Mouse (Mus musculus): ENCODE data around the gene Pald1.

Pald1 gene

DNA sequence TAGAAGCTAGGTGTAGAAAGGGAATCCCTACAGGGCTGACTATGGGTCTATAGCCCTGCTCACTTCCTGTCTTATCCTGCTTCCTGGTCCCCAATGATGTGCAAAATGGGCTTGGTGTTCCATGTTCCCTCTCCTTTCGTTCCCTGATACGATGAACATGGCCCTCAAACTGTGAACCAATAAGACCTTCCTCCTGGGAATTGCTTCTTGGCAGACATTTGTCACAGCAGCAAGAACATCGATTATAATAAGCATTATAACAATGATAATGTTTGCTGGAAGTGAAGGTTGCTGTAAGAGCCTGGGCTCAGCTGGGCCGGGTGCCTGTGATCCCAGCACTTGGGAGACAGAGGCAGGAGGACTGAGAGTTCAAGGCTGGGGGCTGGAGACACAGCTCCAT, 99.0 kb downstream of the Pald1 start:
- no peak for DNase-seq (ENCODE audit: low read depth, low spot score)

- DNase-seq (ENCODE audit: low read depth, low spot score): no peak
Observed at GRCm38 (mm10) chr10:61281115-61281514, 102.2 kb downstream of the Pald1 start.

DNA sequence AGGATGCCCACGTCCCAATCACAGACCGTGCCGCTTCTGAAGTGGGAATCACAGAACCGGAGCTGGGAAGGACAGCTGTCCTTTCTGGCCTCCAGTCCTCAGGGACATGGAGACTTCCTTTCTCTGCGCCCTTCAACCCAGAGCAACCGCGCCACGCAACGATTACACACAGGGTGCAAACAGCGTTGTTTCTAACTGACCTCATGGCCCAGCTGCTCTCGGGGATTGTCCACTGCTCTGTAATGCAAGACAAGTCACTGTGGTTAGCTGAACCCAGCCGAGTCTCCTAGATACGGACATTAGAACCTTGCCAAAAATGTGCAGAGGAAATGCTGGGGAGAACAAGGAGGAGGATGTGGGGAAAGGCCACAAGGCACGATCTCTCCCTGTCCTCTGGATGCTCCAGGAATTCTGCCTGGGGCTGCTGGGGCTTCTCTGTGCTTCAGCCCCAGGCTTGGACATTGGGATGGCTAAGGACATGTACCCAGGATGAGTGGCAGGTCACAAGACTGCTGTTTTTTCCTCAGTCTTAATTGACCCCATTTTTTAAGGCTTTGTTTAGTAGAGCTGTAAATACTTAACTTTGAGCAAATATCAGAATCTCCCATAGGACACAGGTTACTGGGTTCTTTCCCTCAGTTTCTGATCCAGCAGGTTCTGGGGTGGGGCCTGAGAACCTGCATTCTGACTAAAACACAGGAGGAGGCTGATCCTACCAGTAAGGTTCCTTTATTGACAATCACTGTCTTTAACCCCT, 105.2 kb downstream of the Pald1 start:
- DNase-seq (ENCODE audit: low read depth, low spot score): no peak

- no peak for DNase-seq (ENCODE audit: low read depth, low spot score)
Observed at GRCm38 (mm10) chr10:61277051-61277450, 106.3 kb downstream of the Pald1 start.

- DNase-seq (ENCODE audit: low read depth, low spot score): no peak
Observed at GRCm38 (mm10) chr10:61275669-61276110, 107.6 kb downstream of the Pald1 start.

DNA sequence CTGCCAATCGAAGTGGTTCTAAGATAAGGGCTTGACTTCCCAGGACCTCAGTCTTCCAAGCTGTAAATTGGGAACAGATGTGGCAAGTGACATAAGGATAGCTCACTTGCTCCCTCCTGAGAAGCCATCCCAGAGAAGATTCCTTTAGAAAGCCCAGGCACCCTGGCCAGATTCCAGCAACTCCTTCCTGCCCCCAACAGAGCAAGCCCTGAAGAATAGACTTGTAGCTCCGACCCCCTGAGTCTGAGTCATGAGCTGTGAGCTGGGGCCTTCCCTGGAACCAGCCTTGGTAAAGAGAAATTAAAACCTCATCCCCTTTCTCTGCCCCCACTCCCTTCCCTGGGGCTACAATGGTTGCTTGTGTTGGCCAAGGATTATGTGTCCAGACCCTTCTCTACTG, 108.8 kb downstream of the Pald1 start:
- DNase-seq (ENCODE audit: low read depth, low spot score): no peak

DNA sequence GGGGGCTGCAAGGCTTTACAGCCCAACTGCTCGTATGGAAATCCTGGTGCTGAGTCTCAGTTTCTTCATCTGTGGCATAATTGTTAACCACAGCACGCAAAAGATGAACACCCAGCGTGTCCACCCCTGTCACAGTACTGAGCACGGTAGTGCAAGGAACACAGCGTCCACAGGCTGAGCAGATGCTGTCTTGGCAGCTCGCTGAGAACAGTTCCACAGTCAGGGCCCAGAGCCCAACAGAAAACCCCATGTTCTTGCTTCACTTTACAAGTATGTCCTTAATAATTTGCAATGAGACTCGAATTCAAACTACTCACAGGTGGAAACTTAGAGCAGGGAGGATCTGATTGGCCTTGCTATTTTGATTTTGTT, 109.5 kb downstream of the Pald1 start:
- DNase-seq (ENCODE audit: low read depth, low spot score): no peak

- DNase-seq (ENCODE audit: low read depth, low spot score): no peak
Observed at GRCm38 (mm10) chr10:61273081-61273843, 110.1 kb downstream of the Pald1 start, which contains the start of gene Adamts14. TSS of gene Adamts14 (minus strand) at chr10:61273438.

DNA sequence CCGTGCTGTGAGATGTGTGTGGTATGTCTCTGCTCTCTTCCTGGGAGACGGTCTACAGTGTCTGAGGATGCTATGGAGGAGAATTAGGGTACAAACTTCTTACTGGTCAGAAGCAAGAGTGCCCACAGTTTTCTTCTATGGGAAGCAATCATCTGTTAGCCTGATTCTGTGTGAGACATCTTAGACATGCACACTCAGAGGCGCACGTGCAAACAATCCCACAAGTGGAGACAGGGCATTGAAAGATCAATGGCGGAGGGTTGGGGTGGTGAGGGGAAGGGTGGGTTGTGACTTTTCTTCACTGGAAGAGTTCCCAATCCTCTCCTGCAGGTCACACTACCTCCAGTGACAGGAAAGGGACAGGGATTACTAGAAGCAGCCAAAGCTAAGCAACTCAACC, 110.7 kb downstream of the Pald1 start:
- no peak for DNase-seq (ENCODE audit: low read depth, low spot score)

DNA sequence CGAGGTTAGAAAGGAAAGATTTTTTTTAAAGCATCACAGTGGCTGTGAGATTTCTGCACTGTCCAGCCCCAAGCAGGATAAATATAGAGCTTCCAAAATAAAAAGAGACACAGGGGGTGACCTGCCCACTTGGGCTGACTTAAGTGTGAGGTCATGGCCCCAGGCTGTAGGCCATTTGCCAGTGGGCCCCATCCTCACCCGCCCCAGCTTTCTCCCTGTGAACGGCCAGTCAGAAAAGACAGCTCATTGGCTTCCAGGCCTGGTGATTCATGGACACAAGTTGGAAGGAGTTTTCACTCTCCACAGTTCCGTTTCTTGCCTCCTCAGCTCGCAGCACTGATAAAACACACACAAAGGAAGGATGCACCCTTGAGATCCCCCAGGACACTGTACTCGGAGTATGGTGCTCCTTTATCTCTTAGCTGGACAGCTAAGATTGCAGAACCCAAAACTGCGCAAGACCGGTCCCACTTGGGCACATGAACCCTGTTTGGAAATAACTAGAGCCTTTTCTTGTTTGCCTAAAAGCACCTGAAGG, 111.2 kb downstream of the Pald1 start:
- DNase-seq (ENCODE audit: low read depth, low spot score): no peak

Data from brain, embryonic 18.5 days (tissue).